Mouse (Mus musculus) retina, adult 2 months (tissue): Measurements from ENCODE around the gene Lrrc4b.

Source experiments
- DNase-seq: peaks from one replicate; pipeline ENCODE4 v3.0.0-alpha.2; 2012; ENCODE audit warnings: low read depth, low spot score

Lrrc4b gene

GRCm38 (mm10) chr7:44436267-44436666, 7.4 kb downstream of the Lrrc4b start:
- no peak for DNase-seq

GRCm38 (mm10) chr7:44437188-44437587, 8.4 kb downstream of the Lrrc4b start:
- no peak for DNase-seq

- no peak for DNase-seq
Observed at GRCm38 (mm10) chr7:44437933-44438332, 9.1 kb downstream of the Lrrc4b start.

GRCm38 (mm10) chr7:44439696-44440095, 10.9 kb downstream of the Lrrc4b start:
- DNase-seq, result no peak

- DNase-seq, result no peak
Observed at GRCm38 (mm10) chr7:44440479-44440878, 11.7 kb downstream of the Lrrc4b start.

- no peak for DNase-seq
Observed at GRCm38 (mm10) chr7:44441180-44441579, 12.4 kb downstream of the Lrrc4b start.

- no peak for DNase-seq
Observed at GRCm38 (mm10) chr7:44441648-44442109, 12.9 kb downstream of the Lrrc4b start.

GRCm38 (mm10) chr7:44442407-44442821, 13.6 kb downstream of the Lrrc4b start:
- no peak for DNase-seq

- DNase-seq, result no peak
Observed at GRCm38 (mm10) chr7:44443268-44444173, 14.7 kb downstream of the Lrrc4b start.

GRCm38 (mm10) chr7:44444886-44445527, 16.2 kb downstream of the Lrrc4b start:
- DNase-seq, result no peak

- no peak for DNase-seq
Observed at GRCm38 (mm10) chr7:44445528-44445923, 16.7 kb downstream of the Lrrc4b start.

- no peak for DNase-seq
Observed at GRCm38 (mm10) chr7:44446070-44446855, 17.4 kb downstream of the Lrrc4b start.

- no peak for DNase-seq
Observed at GRCm38 (mm10) chr7:44453256-44453655, 24.4 kb downstream of the Lrrc4b start.

GRCm38 (mm10) chr7:44456302-44456701, 27.5 kb downstream of the Lrrc4b start:
- no peak for DNase-seq

- DNase-seq, result no peak
Observed at GRCm38 (mm10) chr7:44460067-44460466, 31.2 kb downstream of the Lrrc4b start.

GRCm38 (mm10) chr7:44460767-44461502, 32.1 kb downstream of the Lrrc4b start:
- no peak for DNase-seq

- no peak for DNase-seq
Observed at GRCm38 (mm10) chr7:44461503-44462217, 32.8 kb downstream of the Lrrc4b start.

- no peak for DNase-seq
Observed at GRCm38 (mm10) chr7:44462218-44463055, 33.6 kb downstream of the Lrrc4b start.

GRCm38 (mm10) chr7:44463056-44463425, 34.2 kb downstream of the Lrrc4b start:
- DNase-seq, result no peak
